In genomic region chr3:97157958-97158599, GRCm38 (mm10) we compare ENCODE assay signal across 8 mouse cellular contexts. TPM values are rescaled to one million over a fixed set of nuclear protein-coding genes. Genes with fewer than 3 reads are reported as not detected.
A peak's percentile ranks its signal among the peaks of the same experiment; 100 is the strongest.
DNase-seq lines count a peak whose midpoint lies in the region; ATAC-seq lines count a peak whose summit lies in the region.

No protein-coding gene starts in this region.

- DNase-seq in MN1 (ENCODE audit: low spot score): peak; percentile 88
- DNase-seq in cerebellum, adult 8-10 months: peak; percentile 92
- DNase-seq in frontal cortex, postnatal 14 days (ENCODE audit: low spot score in 2 of 2): peak; percentile 76 to 93
- peak; percentile 93 for DNase-seq in hindbrain, embryonic 14.5 days (ENCODE audit: low spot score)
- DNase-seq in left cerebral cortex, adult 11 months (ENCODE audit: low spot score): peak; percentile 84
- peak; percentile 92 for DNase-seq in lung, postnatal 36 days
- DNase-seq in right cerebral cortex, adult 18-20 months: peak; percentile 89
- peak; percentile 82 for DNase-seq in urinary bladder, postnatal 14 days (ENCODE audit: low spot score)

- 0 out of 2 replicates have a peak overlapping the region, but pooled peaks have one; percentile 35 for H3K27ac ChIP-seq in hindbrain, embryonic 14.5 days

- 1% methylated on average over 17 of the region's 17 CpGs for WGBS in hindbrain, embryonic 14.5 days

- H3K9ac ChIP-seq in hindbrain, embryonic 14.5 days: peak overlapping the region; percentile 65

- no peaks in the 10 kb centered on the region for H3K36me3 ChIP-seq in hindbrain, embryonic 14.5 days (replicated peaks; ENCODE audit: control insufficient read depth, insufficient read depth)

- H3K4me1 ChIP-seq in hindbrain, embryonic 14.5 days (replicated peaks; ENCODE audit: control insufficient read depth, insufficient read depth, low read length): peaks cover 8% of the 10 kb centered on the region

- no peaks in the 10 kb centered on the region for H3K9me3 ChIP-seq in hindbrain, embryonic 14.5 days (ENCODE audit: control insufficient read depth, low read length)

- H3K4me2 ChIP-seq in hindbrain, embryonic 14.5 days (replicated peaks): peak overlapping the region; percentile 74

- peak; percentile 73 for ATAC-seq in hindbrain, embryonic 14.5 days (ENCODE audit: low FRiP score)

- H3K4me3 ChIP-seq in hindbrain, embryonic 14.5 days (replicated peaks; ENCODE audit: low read length): peak overlapping the region; percentile 58

- H3K27me3 ChIP-seq in hindbrain, embryonic 14.5 days (ENCODE audit: control insufficient read depth, insufficient read depth, low read length): no peaks in the 10 kb centered on the region

RNA-seq across cellular contexts. Expression of gene Acp6, which starts 0.5 kb away (rescaled TPM):
- 14.1 and 16.6 TPM in 2 replicates for polyA plus RNA-seq in hindbrain, embryonic 14.5 days (2014; fragmentation: Nextera tagmentation; extraction: Ambion mirVana)

Comparison
In these comparisons a context has a peak if more than half of its experiments do, and no peak if none do; other contexts are left out.
1. Peak in every context shown above with its lines: DNase-seq, ATAC-seq, H3K4me3 ChIP-seq and H3K27ac ChIP-seq.